Mouse (Mus musculus): ENCODE results near the gene Dynll2.

DNA sequence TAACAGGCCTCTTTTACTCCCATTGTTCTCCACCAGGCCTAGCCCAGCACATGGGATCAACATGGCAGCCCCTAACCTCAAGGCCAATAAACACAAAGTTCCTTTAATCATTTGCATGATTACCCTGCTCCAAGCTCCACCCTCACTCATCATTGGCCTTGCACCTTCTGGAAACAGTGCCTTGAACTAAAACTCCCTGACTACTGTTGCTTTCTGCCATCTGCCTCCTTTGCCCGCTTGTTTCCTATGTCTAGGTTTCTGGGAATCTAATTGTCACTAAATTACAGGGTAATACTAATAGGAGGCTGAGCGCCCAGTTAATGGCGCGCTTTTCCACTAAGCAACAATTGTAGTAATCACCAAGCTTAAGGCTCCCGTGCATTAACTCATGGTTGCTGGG lies 44.4 kb upstream of the Dynll2 start:
- TF ChIP-seq CTCF (IDR thresholded peaks at IDR 0.05) (no peak), EP300 (IDR thresholded peaks at IDR 0.05) (no peak)

Measured in lung, postnatal 0 days (tissue).